Mouse (Mus musculus) heart, adult 9 months (tissue): ENCODE data around the gene Ankrd61.

Experiments
- DNase-seq, 2 experiments: peaks; one replicate each; pipeline ENCODE4 v3.0.0; 2022; ENCODE audit warnings: low spot score in 2 of 2

Ankrd61 gene

GRCm38 (mm10) chr5:143893396-143893795, 4.1 kb downstream of the Ankrd61 start:
- DNase-seq, result no peak

- no peak for DNase-seq
Observed at GRCm38 (mm10) chr5:143892255-143892886, 5.1 kb downstream of the Ankrd61 start.

GRCm38 (mm10) chr5:143890741-143891140, 6.7 kb downstream of the Ankrd61 start:
- no peak for DNase-seq

- DNase-seq, result no peak
Observed at GRCm38 (mm10) chr5:143885274-143885673, 12.2 kb downstream of the Ankrd61 start.

- DNase-seq, result no peak
Observed at GRCm38 (mm10) chr5:143874571-143874970, 22.9 kb downstream of the Ankrd61 start.

GRCm38 (mm10) chr5:143871547-143872169, 25.8 kb downstream of the Ankrd61 start:
- no peak for DNase-seq
